Mouse (Mus musculus): Measurements from ENCODE around the gene Bmpr1b.

The Bmpr1b gene

GRCm38 (mm10) chr3:142113208-142113607, 56.0 kb downstream of the Bmpr1b start:
- DNase-seq (ENCODE audit: low spot score in 2 of 2): no peak

- no peak for DNase-seq (ENCODE audit: low spot score in 2 of 2)
Observed at GRCm38 (mm10) chr3:142106227-142106626, 63.0 kb downstream of the Bmpr1b start.

DNA sequence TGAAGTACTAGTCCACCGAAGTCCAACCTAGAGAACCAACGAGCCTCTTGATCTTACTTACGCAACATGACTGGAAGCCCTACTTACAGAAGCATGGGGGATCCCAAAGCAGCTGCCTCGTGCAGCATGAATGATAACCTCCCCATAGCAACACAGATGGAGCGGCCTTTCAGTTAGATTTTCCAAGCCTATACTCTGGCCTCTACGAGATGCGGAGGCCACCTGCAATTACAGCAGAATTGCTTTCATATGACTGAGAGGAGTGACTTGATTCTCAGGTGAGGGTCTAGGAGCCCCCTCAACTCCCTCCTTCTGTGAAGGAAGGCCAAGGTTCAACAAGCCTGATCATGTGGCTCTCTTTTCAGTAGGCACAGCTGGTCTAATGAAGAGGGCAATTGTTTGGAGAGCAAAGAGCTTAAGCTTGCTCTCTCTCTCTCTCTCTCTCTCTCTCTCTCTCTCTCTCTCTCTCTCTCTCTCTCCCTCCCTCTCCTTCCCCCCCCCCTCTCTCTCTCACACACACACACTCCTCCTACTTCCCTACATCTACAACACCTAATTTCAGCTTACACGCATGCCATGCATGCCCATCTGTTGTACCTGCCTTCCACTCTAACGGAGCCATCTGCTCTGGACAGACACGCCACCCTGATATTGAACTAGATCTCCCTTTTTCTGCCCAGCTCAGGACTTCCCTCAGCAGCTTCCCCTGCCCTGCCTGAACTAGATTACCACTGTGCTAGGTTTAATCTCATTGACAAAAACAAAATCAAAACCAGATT, 65.0 kb downstream of the Bmpr1b start:
- no peak for DNase-seq (ENCODE audit: low spot score in 2 of 2)

- DNase-seq (ENCODE audit: low spot score in 2 of 2): no peak
Observed at GRCm38 (mm10) chr3:142103622-142104021, 65.6 kb downstream of the Bmpr1b start.

DNA sequence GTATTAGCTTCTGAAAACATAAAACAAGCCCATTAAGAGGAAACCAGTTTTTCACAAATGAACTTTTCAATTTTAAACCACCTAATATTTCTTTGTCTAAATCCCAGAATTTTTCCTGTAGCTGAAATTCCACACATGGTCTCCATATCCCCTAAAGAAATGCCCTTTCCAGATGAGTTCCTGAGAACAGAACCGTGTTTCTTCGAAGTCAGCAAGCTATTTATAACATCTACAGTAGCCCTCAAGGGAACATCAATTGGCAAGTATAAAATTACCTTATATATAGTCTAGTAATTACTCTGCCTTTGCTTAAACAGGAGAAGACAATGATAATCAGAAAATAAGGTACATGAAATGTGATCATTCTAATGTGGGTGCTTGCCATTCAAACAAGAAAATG, 70.1 kb downstream of the Bmpr1b start:
- DNase-seq (ENCODE audit: low spot score in 2 of 2): no peak

GRCm38 (mm10) chr3:142094049-142094448, 75.2 kb downstream of the Bmpr1b start:
- DNase-seq (ENCODE audit: low spot score in 2 of 2): no peak

DNA sequence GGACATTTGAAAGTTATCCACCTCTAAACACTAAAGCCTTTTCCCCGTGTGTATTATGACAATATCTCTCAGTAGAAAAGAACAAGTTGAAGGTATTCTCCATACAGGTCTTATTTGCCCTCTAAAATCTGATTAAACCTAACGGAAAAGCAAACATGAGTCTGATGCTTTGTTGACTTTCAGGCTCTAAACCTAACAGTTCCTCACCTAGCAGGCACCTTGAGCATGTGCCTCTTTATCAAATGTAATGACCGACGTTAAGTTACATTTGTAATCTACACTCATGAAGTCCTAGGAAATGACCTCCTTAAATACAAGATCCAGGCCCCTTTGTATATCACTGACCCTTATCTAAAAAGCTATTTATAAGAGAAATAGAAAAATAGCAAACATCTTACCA, 79.5 kb downstream of the Bmpr1b start:
- DNase-seq (ENCODE audit: low spot score in 2 of 2): no peak

DNA sequence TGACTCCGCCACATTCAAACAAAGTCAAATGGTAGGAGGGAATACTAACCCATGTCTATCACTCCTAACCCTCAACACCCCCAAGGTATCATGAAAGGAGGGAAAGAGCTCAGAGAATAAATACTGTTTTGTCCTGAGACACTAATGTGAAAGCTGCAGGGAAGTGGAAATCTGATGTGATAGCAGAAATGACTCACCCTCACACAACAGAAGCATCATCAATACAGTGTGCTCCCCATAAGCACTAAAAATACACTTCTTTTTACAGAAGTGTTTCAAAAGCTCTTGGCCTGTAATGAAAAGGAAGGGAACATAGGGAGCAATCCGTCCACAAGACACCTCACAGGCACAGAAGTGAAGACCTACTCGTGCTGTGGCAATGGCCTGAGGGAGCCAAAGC, 83.3 kb downstream of the Bmpr1b start:
- DNase-seq (ENCODE audit: low spot score in 2 of 2): no peak

DNA sequence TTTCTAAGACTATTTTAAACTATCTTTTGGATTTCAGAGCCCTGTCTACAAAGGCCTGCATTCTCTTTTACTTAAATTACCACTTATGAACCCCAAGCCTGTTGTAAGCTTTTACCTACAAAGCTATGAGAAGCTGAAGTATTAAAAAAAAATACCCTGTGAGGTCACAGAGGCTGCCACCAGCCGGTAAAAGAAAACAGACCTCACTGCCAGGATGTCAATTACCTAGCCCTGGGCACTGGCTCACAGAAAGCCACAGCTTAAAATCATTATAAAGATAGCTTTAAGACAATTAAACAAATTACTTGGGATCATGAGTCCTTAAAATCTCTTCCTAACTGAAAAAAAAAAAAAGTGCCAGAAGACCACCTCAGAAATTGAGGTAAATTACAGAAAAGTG, 85.1 kb downstream of the Bmpr1b start:
- DNase-seq (ENCODE audit: low spot score in 2 of 2): no peak

- DNase-seq (ENCODE audit: low spot score in 2 of 2): no peak
Observed at GRCm38 (mm10) chr3:142077723-142078302, 91.4 kb downstream of the Bmpr1b start.

GRCm38 (mm10) chr3:142071601-142072000, 97.6 kb downstream of the Bmpr1b start:
- DNase-seq (ENCODE audit: low spot score in 2 of 2): no peak

DNA sequence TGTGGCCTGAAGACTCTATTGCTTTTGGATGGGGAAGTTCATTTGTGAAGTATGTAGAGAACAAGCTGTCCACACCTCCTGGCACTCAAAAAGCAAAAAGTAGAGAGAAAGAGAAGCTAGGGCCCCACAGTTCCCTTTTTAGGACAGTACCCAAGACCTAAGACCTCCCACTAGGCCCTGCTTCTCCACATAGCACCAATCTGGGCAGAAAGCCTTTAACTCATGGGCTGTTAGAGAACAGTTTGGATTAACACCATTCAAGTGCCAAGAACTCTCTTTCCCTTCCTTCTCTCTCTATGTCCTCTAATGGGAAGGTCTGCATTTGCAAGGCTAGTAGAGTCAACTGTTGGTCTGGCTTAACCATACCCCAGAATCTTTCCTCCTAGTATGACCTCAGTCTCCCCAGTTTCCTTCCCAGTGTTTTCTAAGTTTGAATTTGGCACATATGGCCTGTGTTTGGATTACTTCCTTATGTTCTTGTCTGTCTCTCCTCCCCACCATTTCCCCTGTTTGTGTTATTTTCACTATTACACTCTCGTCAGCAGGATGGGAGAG, 102.4 kb downstream of the Bmpr1b start:
- DNase-seq (ENCODE audit: low spot score in 2 of 2): no peak

GRCm38 (mm10) chr3:142065111-142065510, 104.1 kb downstream of the Bmpr1b start:
- DNase-seq (ENCODE audit: low spot score in 2 of 2): no peak

DNA sequence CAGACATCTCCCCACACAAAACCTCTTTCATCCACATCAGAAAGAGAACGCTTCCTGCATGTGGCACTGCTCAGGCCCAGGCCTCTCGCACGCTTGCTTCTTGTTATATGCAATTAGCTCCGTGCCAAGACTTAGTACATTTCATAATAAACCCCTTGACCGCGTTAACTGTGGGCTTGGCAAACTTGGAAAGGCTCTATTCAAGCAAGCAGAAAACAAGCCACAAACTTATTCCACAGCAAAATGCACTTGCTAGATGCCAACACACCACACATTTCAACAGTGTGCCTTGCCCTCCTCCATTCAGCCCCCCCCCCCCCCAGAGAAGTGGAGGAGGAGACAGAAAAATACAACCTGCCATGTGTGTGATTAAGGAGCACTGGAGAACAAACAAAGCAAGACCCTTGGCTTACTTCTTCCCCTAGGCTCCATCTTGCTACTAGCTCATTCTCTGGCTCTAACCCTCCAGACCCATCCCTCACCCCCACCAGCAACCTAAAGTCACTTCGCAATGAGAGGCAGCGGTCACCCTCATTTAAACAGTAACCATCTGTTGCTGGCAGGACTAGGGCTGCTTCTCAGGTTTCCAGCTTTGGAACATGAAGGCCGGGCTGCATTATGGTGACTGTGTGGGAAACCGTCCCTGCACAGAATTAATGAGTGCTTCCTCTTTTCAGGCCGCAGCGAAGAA, 105.5 kb downstream of the Bmpr1b start:
- DNase-seq (ENCODE audit: low spot score in 2 of 2): no peak

DNA sequence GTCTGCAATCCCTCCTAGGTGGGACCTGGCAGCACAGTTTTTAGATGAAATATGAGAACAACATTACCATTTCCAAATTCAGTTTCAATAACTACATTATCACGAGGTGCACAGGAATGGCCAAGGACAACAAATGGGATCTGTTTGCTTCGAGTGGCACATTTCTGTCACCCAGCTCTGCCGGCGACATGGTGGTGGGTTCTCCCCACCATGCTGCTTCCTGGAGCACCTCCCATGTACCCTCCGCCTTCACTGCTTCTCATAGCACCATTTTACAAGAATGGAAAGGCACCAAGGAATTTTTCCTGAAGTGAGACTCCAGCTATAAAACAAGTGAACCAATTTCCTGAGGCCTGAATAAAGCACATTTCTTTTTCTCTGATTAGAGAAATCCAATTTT, 108.0 kb downstream of the Bmpr1b start:
- no peak for DNase-seq (ENCODE audit: low spot score in 2 of 2)

GRCm38 (mm10) chr3:142059890-142060289, 109.3 kb downstream of the Bmpr1b start:
- no peak for DNase-seq (ENCODE audit: low spot score in 2 of 2)

- no peak for DNase-seq (ENCODE audit: low spot score in 2 of 2)
Observed at GRCm38 (mm10) chr3:142050681-142051080, 118.5 kb downstream of the Bmpr1b start.

DNA sequence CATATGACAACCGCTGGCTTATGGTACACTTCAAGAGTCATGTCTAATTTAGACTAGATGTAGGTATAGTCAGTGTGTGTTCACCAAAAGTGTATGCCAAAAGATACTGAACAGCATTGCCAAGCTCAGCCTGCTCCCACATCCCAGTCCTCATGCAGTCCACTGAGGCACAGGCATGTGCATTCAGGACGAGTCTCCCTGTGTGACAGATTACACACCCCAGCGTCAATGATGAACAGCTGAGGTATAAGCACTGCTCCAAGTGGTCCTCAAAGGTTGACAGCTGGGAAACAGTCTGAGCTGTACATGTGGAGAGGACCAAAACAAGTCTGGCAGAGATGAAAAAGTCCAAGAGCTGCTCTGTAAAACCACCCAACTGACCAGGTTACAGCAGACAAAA, 119.6 kb downstream of the Bmpr1b start:
- DNase-seq (ENCODE audit: low spot score in 2 of 2): no peak

- DNase-seq (ENCODE audit: low spot score in 2 of 2): no peak
Observed at GRCm38 (mm10) chr3:142049093-142049492, 120.1 kb downstream of the Bmpr1b start.

- DNase-seq (ENCODE audit: low spot score in 2 of 2): no peak
Observed at GRCm38 (mm10) chr3:142048493-142048892, 120.7 kb downstream of the Bmpr1b start.

DNA sequence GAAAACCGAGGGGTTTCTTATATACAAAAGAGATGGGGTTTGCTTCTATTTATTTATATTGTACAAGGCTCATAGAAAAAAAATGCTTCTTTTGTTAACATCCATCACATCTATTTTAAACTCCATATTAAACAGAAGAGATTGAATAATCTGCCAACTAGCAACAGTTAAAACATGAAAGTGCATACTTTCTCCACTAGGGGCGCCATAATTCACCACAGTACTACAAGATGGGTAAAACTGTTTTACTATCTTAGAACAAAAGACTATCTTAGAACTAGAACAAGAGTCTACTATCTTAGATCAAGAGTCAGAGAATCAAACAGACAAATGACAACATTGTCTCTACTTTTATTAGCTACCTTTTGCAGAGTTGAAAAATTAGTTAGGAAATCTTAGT, 125.8 kb downstream of the Bmpr1b start:
- DNase-seq (ENCODE audit: low spot score in 2 of 2): no peak

GRCm38 (mm10) chr3:142043006-142043405, 126.2 kb downstream of the Bmpr1b start:
- no peak for DNase-seq (ENCODE audit: low spot score in 2 of 2)

DNA sequence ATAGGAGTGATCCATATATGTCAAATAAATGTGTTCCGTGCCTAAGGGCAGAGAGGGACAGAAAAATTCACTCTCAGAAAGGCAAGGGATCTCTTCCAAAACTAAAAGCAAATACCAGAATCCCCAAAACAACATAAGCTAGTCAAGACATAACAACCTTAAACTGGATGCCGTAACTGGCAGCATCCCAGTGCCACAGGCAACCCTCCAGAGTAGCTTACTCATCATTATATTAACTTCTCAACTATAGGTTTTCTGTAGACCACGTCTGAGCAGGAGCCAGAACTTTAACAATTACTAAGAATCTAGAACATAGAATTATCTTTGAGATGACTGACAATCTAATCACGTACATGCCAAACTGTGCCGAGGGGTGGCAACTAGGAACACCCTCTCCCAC, 128.9 kb downstream of the Bmpr1b start:
- DNase-seq (ENCODE audit: low spot score in 2 of 2): no peak
